Mouse (Mus musculus): Measurements from ENCODE around the gene Krtap28-10. TPM values are rescaled to one million over a fixed set of nuclear protein-coding genes. Genes with fewer than 3 reads are reported as not detected.

Gene Krtap28-10
- polyA plus RNA-seq, 1 experiment from 2014 or later = not detected

DNA sequence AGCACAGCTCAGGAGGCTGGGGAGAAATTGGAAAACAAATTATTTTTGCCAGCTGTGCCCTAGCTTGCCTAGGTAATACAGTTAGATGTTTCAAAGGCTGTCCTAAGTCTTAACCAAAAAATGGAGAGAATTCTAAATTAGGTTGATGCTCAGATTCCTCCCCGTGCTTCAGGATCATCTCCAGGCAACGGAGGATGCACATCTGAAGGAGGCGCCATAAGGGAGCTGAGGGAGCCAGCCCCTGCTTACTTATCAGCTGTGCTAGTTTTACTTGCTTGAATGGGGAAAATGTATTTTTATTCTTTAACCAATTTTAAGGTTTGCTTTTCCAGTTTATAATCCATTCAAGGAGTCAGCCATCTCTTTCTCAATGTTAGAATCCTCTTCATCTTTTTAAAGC is 48.3 kb downstream of the Krtap28-10 start:
- no peaks in the 10 kb centered on the region for H3K9me3 ChIP-seq (replicated peaks; ENCODE audit: low read length)

DNA sequence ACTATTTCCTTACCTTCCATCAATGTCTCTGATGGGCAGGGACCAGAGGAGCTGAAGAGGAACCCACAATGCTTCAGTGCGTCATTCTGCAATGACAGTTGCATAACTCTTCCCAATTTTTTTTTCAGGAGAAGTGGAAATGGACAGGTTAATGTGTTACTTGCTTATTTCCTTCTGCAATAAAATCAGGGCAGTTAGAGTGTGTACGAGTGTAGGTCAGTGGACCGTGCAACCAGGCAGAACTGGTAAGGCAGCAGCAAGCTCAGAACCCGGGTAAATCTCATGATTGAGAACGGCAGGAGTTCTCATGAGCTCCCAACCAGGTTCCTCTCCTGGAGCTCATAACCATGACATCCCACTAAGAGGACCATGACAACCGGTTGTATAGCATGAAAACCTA is 50.2 kb downstream of the Krtap28-10 start:
- Histone ChIP-seq H3K27me3 (ENCODE audit: insufficient read depth, low read length) (no peaks in the 10 kb centered on the region), H3K4me3 (replicated peaks; ENCODE audit: low read depth, low read length) (no peak overlapping the region), H3K4me2 (ENCODE audit: low read length) (no peak overlapping the region), H3K9me3 (replicated peaks; ENCODE audit: low read length) (no peaks in the 10 kb centered on the region), H3K9ac (ENCODE audit: low read depth, low read length) (no peak overlapping the region), H3K27ac (peak overlapping the region; percentile 13; the same call in 1 of the 2 replicates), H3K36me3 (ENCODE audit: insufficient read depth, low read length) (no peaks in the 10 kb centered on the region), H3K4me1 (replicated peaks; ENCODE audit: insufficient read depth, low read length) (no peaks in the 10 kb centered on the region)
- 56% methylated on average over 6 of the region's 6 CpGs for WGBS
- DNase-seq (ENCODE audit: low spot score) (peak; percentile 27), ATAC-seq (replicated peaks; ENCODE audit: low FRiP score, low read depth) (peak; percentile 69; the same call in 1 of the 2 replicates)
- TF ChIP-seq CTCF (IDR thresholded peaks at IDR 0.05; ENCODE audit: low read depth) = no peak

More for the DNA sequence above, 48.3 kb downstream of the Krtap28-10 start:
- no peaks in the 10 kb centered on the region for H3K36me3 ChIP-seq (ENCODE audit: insufficient read depth, low read length)
- no peaks in the 10 kb centered on the region for H3K4me1 ChIP-seq (replicated peaks; ENCODE audit: insufficient read depth, low read length)
- H3K4me3 ChIP-seq (replicated peaks; ENCODE audit: low read depth, low read length) = no peak overlapping the region
- WGBS = 80% methylated on average over 3 of the region's 3 CpGs
- ATAC-seq (replicated peaks; ENCODE audit: low FRiP score, low read depth) = no peak
- H3K27ac ChIP-seq = no peak overlapping the region
- DNase-seq (ENCODE audit: low spot score) = no peak
- H3K27me3 ChIP-seq (ENCODE audit: insufficient read depth, low read length) = no peaks in the 10 kb centered on the region
- no peak for TF ChIP-seq CTCF (IDR thresholded peaks at IDR 0.05; ENCODE audit: low read depth)
- H3K9ac ChIP-seq (ENCODE audit: low read depth, low read length) = no peak overlapping the region
- H3K4me2 ChIP-seq (ENCODE audit: low read length) = no peak overlapping the region

- H3K4me3 ChIP-seq (replicated peaks; ENCODE audit: low read depth, low read length) = no peak overlapping the region
- no peak overlapping the region for H3K4me2 ChIP-seq (ENCODE audit: low read length)
- H3K36me3 ChIP-seq (ENCODE audit: insufficient read depth, low read length) = no peaks in the 10 kb centered on the region
- DNase-seq (ENCODE audit: low spot score) (no peak), ATAC-seq (replicated peaks; ENCODE audit: low FRiP score, low read depth) (no peak)
- no peaks in the 10 kb centered on the region for H3K27me3 ChIP-seq (ENCODE audit: insufficient read depth, low read length)
- H3K9me3 ChIP-seq (replicated peaks; ENCODE audit: low read length) = no peaks in the 10 kb centered on the region
- no peaks in the 10 kb centered on the region for H3K4me1 ChIP-seq (replicated peaks; ENCODE audit: insufficient read depth, low read length)
- H3K27ac ChIP-seq = no peak overlapping the region
- WGBS = 68% methylated on average over 3 of the region's 3 CpGs
- TF ChIP-seq CTCF (IDR thresholded peaks at IDR 0.05; ENCODE audit: low read depth) = no peak
- no peak overlapping the region for H3K9ac ChIP-seq (ENCODE audit: low read depth, low read length)
These were observed 50.7 kb downstream of the Krtap28-10 start for GRCm38 (mm10) chr1:82991596-82991995.

Other genes starting within 250 kb of the Krtap28-10 start
- 23.5 and 25.2 TPM in 2 replicates for gene Agfg1, start 203.0 kb downstream of the Krtap28-10 start, polyA plus RNA-seq (2015; fragmentation: Nextera tagmentation; extraction: Ambion mirVana)
- not detected in 2 replicates for gene A030005L19Rik, start 129.2 kb downstream of the Krtap28-10 start, polyA plus RNA-seq (2015; fragmentation: Nextera tagmentation; extraction: Ambion mirVana)
- gene A030014E15Rik, start 117.6 kb downstream of the Krtap28-10 start, polyA plus RNA-seq (2015; fragmentation: Nextera tagmentation; extraction: Ambion mirVana) = not detected in 2 replicates
- gene Gm6217, start 111.1 kb downstream of the Krtap28-10 start, polyA plus RNA-seq (2015; fragmentation: Nextera tagmentation; extraction: Ambion mirVana) = not detected in 2 replicates
- gene A030003K21Rik, start 99.1 kb downstream of the Krtap28-10 start, polyA plus RNA-seq (2015; fragmentation: Nextera tagmentation; extraction: Ambion mirVana) = not detected in 2 replicates
- not detected in 2 replicates for gene Gm7544, start 86.5 kb downstream of the Krtap28-10 start, polyA plus RNA-seq (2015; fragmentation: Nextera tagmentation; extraction: Ambion mirVana)
- gene Gm47955, start 82.2 kb downstream of the Krtap28-10 start, polyA plus RNA-seq (2015; fragmentation: Nextera tagmentation; extraction: Ambion mirVana) = not detected in 2 replicates
- gene Gm47959, start 41.9 kb downstream of the Krtap28-10 start, polyA plus RNA-seq (2015; fragmentation: Nextera tagmentation; extraction: Ambion mirVana) = not detected in 2 replicates
- gene Slc19a3, start 4.0 kb downstream of the Krtap28-10 start, polyA plus RNA-seq (2015; fragmentation: Nextera tagmentation; extraction: Ambion mirVana) = 3.1 and 3.4 TPM in 2 replicates
- gene Gm47969, start 2.5 kb upstream of the Krtap28-10 start, polyA plus RNA-seq (2015; fragmentation: Nextera tagmentation; extraction: Ambion mirVana) = not detected in 2 replicates
- gene A030005K14Rik, start 16.9 kb upstream of the Krtap28-10 start, polyA plus RNA-seq (2015; fragmentation: Nextera tagmentation; extraction: Ambion mirVana) = not detected in 2 replicates
- not detected in 2 replicates for gene Krtap28-13, start 18.4 kb upstream of the Krtap28-10 start, polyA plus RNA-seq (2015; fragmentation: Nextera tagmentation; extraction: Ambion mirVana)
- gene Ccl20, start 74.3 kb upstream of the Krtap28-10 start, polyA plus RNA-seq (2015; fragmentation: Nextera tagmentation; extraction: Ambion mirVana) = 0.46 and 1.5 TPM in 2 replicates
- 0.38 and 0.55 TPM in 2 replicates for gene Daw1, start 117.3 kb upstream of the Krtap28-10 start, polyA plus RNA-seq (2015; fragmentation: Nextera tagmentation; extraction: Ambion mirVana)